Mouse (Mus musculus): ENCODE measurements at regions not wholly inside any gene's neighbourhood (a gene's known extent, or its start where the extent isn't known, plus 50 kb on each side); places are given as distances from the start of the nearest gene placed in this dataset.

GRCm38 (mm10) chr13:117334125-117334524 lies 113.2 kb upstream of the Gm17509 start:
- no peak for DNase-seq (ENCODE audit: low spot score in 2 of 2)

- no peak for DNase-seq (ENCODE audit: low spot score in 2 of 2)
These were observed 113.7 kb upstream of the Gm17509 start for GRCm38 (mm10) chr13:117334539-117334938.

GRCm38 (mm10) chr13:117381086-117381595 lies 160.3 kb upstream of the Gm17509 start:
- DNase-seq (ENCODE audit: low spot score in 2 of 2) = no peak

DNA sequence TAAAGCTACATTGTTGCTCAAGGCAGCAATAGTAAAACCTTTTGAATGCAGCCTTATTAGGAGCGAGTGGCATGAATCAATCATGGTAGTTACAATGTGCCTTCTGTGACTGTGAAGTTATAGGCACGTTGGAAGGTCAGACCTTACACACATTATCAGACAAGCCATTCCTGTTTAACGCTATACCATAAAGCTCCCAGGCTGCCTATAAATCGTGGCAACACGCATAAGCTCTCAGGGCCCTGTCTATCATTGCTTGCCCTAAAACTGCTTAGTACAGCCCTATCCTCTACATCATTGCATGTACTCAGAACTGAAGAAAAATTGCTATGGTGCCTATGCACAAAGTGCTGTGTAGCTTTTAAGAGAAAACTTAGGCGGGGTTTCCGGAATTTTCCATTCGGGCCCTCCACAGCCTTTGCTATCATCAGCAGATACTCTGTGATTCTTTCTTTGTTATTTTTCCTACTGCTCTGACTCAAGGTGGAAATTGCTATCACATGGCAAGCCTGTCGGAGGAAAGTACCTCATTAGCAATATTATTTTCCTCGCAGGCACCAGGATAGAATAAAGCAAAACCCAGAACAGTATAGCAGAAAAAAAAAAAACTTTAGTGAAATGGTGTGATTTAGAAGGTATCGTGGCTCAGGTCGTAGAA lies 162.7 kb upstream of the Gm17509 start:
- no peak for DNase-seq (ENCODE audit: low spot score in 2 of 2)

GRCm38 (mm10) chr13:117390287-117390686 lies 169.4 kb upstream of the Gm17509 start:
- no peak for DNase-seq (ENCODE audit: low spot score in 2 of 2)

DNA sequence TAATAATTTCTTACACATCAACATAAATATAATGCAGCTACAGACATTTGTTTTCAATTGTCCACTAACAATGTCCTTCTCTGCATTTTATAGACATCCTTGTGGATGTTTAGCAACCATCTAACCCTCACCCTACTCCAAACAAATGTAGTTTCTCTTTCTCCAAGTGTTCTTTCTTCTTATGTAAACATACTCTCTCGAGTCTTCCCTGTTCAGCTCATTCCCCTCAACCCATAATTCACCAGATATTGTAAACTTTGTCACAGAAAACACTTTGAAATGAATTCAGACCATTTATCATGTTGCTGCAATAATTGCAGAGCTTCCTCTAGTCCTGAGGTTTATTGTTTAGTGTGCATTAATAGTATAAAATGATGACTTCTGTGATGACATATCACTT lies 172.6 kb upstream of the Gm17509 start:
- DNase-seq (ENCODE audit: low spot score in 2 of 2) = no peak

GRCm38 (mm10) chr13:117401245-117401644 lies 180.4 kb upstream of the Gm17509 start:
- DNase-seq (ENCODE audit: low spot score in 2 of 2) = no peak

- DNase-seq (ENCODE audit: low spot score in 2 of 2) = no peak
These were observed 189.1 kb upstream of the Gm17509 start for GRCm38 (mm10) chr13:117409940-117410339.

DNA sequence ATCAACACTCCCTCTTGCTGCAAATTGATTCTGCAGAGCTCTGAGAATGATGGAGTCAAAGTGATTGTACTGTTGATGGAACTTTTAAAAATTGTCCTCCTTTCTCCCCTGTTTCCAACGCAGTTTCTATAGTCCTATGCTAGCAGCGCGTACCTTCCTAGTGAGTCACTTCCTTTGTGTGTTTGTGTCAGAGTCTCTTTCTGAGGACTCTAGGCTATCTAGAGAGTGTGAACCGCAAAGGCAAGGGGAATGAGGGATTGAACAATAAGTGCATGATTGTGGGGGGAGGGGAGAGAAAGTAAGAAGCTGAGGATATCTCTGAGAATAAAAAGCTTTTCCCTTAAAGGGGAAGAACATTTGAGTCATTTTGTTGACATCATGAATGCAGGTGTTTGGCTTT lies 188.5 kb upstream of the Hcn1 start:
- DNase-seq (ENCODE audit: low spot score in 2 of 2) = no peak

GRCm38 (mm10) chr13:117423558-117423957 lies 178.6 kb upstream of the Hcn1 start:
- no peak for DNase-seq (ENCODE audit: low spot score in 2 of 2)

- DNase-seq (ENCODE audit: low spot score in 2 of 2) = no peak
These were observed 177.1 kb upstream of the Hcn1 start for GRCm38 (mm10) chr13:117425015-117425414.

- no peak for DNase-seq (ENCODE audit: low spot score in 2 of 2)
These were observed 134.7 kb upstream of the Hcn1 start for GRCm38 (mm10) chr13:117467407-117467806.

DNA sequence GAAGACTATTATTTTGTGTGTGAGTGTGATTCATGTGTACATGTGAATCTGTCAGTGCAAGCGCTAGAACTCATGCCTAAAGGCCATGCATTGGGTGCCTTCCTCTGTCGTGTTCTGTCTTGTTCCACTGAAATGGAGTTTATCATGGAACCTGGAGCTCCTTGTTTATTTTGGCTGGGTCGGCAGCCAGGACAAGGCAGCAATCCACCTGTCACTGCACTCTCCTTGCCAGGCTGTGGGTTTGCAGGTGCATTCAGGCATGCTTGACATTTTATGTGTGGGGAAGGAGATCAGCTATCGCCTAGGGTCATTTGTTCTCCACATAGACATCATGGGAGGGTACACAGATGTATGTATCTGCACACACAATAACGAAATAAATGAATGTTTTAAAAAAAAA lies 129.4 kb upstream of the Hcn1 start:
- no peak for DNase-seq (ENCODE audit: low spot score in 2 of 2)

GRCm38 (mm10) chr13:117482624-117483023 lies 119.5 kb upstream of the Hcn1 start:
- no peak for DNase-seq (ENCODE audit: low spot score in 2 of 2)

DNA sequence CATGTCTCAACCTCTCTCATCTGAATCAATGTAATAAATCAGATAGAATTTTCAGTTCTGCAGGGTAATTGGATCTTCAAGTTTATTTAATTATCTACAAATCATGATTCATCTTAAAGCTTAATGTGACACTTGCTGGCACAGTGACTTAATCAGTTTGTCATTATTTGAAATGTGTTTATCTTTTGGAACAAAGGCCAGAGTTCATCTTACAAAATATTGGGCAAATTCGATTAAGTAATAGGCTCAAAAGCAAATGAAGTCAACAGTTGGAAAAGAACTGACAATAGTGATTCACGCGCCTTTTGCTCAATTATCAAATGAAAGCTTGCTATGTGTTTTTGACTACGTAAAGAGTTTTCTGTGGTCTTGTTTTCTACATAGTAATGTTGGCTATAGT lies 93.4 kb upstream of the Hcn1 start:
- no peak for DNase-seq (ENCODE audit: low spot score in 2 of 2)

DNA sequence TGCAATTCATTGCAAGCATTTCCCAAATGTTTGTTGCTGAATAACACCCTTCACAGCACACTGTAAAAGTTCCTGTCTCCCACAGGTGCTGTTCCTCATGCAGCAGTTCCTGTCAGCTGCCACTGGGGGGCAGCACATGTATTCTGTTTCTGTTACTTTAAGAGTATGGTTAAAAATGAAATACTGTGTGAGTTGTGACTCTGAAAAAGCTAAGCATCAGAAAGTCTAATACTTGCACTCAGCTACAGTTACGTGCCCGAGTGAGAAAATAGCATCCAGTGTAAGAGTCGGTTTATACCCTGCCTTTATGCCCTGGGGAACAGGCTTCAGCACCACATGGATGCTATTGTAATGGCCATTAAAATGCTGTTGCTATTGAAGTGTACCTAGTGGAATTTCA lies 52.0 kb upstream of the Hcn1 start:
- peak; percentile 19 to 46 for DNase-seq (ENCODE audit: low spot score in 2 of 2)
